Mouse (Mus musculus): ENCODE data around the gene Gm43720. TPM values are rescaled to one million over a fixed set of nuclear protein-coding genes. Genes with fewer than 3 reads are reported as not detected.
"Not testable (repeated sequence)": the region's sequence is repeated elsewhere in the genome, so short reads cannot be mapped to it uniquely, and the experiment has no call there.

Gene Gm43720
- polyA plus RNA-seq, 1 experiment from 2014 or later, result not detected

- H3K9ac ChIP-seq, result no peak overlapping the region
- no peak overlapping the region for H3K4me2 ChIP-seq
- H3K4me1 ChIP-seq (replicated peaks), result no peaks in the 10 kb centered on the region
- H3K27ac ChIP-seq (replicated peaks), result no peak overlapping the region
- H3K4me3 ChIP-seq, result no peak overlapping the region
- no peaks in the 10 kb centered on the region for H3K36me3 ChIP-seq
- no peaks in the 10 kb centered on the region for H3K27me3 ChIP-seq
- ATAC-seq (ENCODE audit: low read depth), result no peak
- no peaks in the 10 kb centered on the region for H3K9me3 ChIP-seq
Measured at GRCm38 (mm10) chr5:138234224-138234623, 45.5 kb downstream of the Gm43720 start.

- Histone ChIP-seq H3K4me2 (no peak overlapping the region), H3K9me3 (no peaks in the 10 kb centered on the region), H3K9ac (no peak overlapping the region), H3K27me3 (no peaks in the 10 kb centered on the region), H3K36me3 (no peaks in the 10 kb centered on the region), H3K4me1 (replicated peaks) (no peaks in the 10 kb centered on the region), H3K27ac (replicated peaks) (no peak overlapping the region), H3K4me3 (no peak overlapping the region)
- WGBS, result 93% methylated on average over 2 of the region's 2 CpGs
- no peak for ATAC-seq (ENCODE audit: low read depth)
Measured at GRCm38 (mm10) chr5:138233778-138234177, 46.0 kb downstream of the Gm43720 start.

GRCm38 (mm10) chr5:138229511-138229910, 50.2 kb downstream of the Gm43720 start:
- Histone ChIP-seq H3K27ac (replicated peaks) (no peak overlapping the region), H3K4me1 (replicated peaks) (no peaks in the 10 kb centered on the region), H3K27me3 (no peaks in the 10 kb centered on the region), H3K4me3 (no peak overlapping the region), H3K9ac (no peak overlapping the region), H3K4me2 (no peak overlapping the region), H3K36me3 (no peaks in the 10 kb centered on the region), H3K9me3 (no peaks in the 10 kb centered on the region)
- ATAC-seq (ENCODE audit: low read depth), result no peak
- WGBS, result 93% methylated on average over 3 of the region's 3 CpGs

- no peaks in the 10 kb centered on the region for H3K4me1 ChIP-seq (replicated peaks)
- H3K9ac ChIP-seq, result no peak overlapping the region
- no peaks in the 10 kb centered on the region for H3K27me3 ChIP-seq
- WGBS, result 55% methylated on average over 3 of the region's 3 CpGs
- no peak overlapping the region for H3K27ac ChIP-seq (replicated peaks)
- no peak for ATAC-seq (ENCODE audit: low read depth)
- H3K36me3 ChIP-seq, result no peaks in the 10 kb centered on the region
- no peak overlapping the region for H3K4me2 ChIP-seq
- no peaks in the 10 kb centered on the region for H3K9me3 ChIP-seq
- H3K4me3 ChIP-seq, result no peak overlapping the region
Measured at GRCm38 (mm10) chr5:138228026-138228425, 51.7 kb downstream of the Gm43720 start.

- H3K4me1 ChIP-seq (replicated peaks), result no peaks in the 10 kb centered on the region
- no peaks in the 10 kb centered on the region for H3K36me3 ChIP-seq
- no peaks in the 10 kb centered on the region for H3K9me3 ChIP-seq
- no peak overlapping the region for H3K4me2 ChIP-seq
- H3K4me3 ChIP-seq, result no peak overlapping the region
- 87% methylated on average over 2 of the region's 2 CpGs for WGBS
- no peak overlapping the region for H3K9ac ChIP-seq
- no peak overlapping the region for H3K27ac ChIP-seq (replicated peaks)
- no peaks in the 10 kb centered on the region for H3K27me3 ChIP-seq
- no peak for ATAC-seq (ENCODE audit: low read depth)
Measured at GRCm38 (mm10) chr5:138227367-138227766, 52.4 kb downstream of the Gm43720 start.

GRCm38 (mm10) chr5:138226491-138226890, 53.3 kb downstream of the Gm43720 start:
- Histone ChIP-seq H3K27me3 (no peaks in the 10 kb centered on the region), H3K4me3 (no peak overlapping the region), H3K9ac (no peak overlapping the region), H3K9me3 (no peaks in the 10 kb centered on the region), H3K27ac (replicated peaks) (no peak overlapping the region), H3K36me3 (no peaks in the 10 kb centered on the region), H3K4me2 (no peak overlapping the region), H3K4me1 (replicated peaks) (no peaks in the 10 kb centered on the region)
- WGBS, result 71% methylated on average over 4 of the region's 4 CpGs
- no peak for ATAC-seq (ENCODE audit: low read depth)

GRCm38 (mm10) chr5:138225700-138226099, 54.1 kb downstream of the Gm43720 start, which contains the start of gene Nxpe5:
Nxpe5 (plus strand) TSS chr5:138225898.
- 65% methylated on average over 2 of the region's 2 CpGs for WGBS
- Histone ChIP-seq H3K36me3 (no peaks in the 10 kb centered on the region), H3K4me3 (no peak within 1 kb of the TSS), H3K9ac (no peak within 1 kb of the TSS), H3K4me1 (replicated peaks) (no peaks in the 10 kb centered on the region), H3K9me3 (no peaks in the 10 kb centered on the region), H3K4me2 (no peak within 1 kb of the TSS), H3K27ac (replicated peaks) (no peak within 1 kb of the TSS), H3K27me3 (no peaks in the 10 kb centered on the region)
- ATAC-seq (ENCODE audit: low read depth), result no peak

GRCm38 (mm10) chr5:138223287-138223686, 56.5 kb downstream of the Gm43720 start:
- no peak for ATAC-seq (ENCODE audit: low read depth)
- Histone ChIP-seq H3K9ac (no peak overlapping the region), H3K36me3 (no peaks in the 10 kb centered on the region), H3K4me3 (no peak overlapping the region), H3K9me3 (no peaks in the 10 kb centered on the region), H3K27me3 (no peaks in the 10 kb centered on the region), H3K27ac (replicated peaks) (no peak overlapping the region), H3K4me2 (no peak overlapping the region), H3K4me1 (replicated peaks) (no peaks in the 10 kb centered on the region)
- WGBS, result 62% methylated on average over 3 of the region's 3 CpGs

- no peaks in the 10 kb centered on the region for H3K4me1 ChIP-seq (replicated peaks)
- H3K9me3 ChIP-seq, result no peaks in the 10 kb centered on the region
- no peak for ATAC-seq (ENCODE audit: low read depth)
- H3K4me3 ChIP-seq, result no peak overlapping the region
- H3K9ac ChIP-seq, result no peak overlapping the region
- no peak overlapping the region for H3K4me2 ChIP-seq
- H3K36me3 ChIP-seq, result no peaks in the 10 kb centered on the region
- whole genome bisulfite sequencing, result 25% methylated on average over 4 of the region's 4 CpGs
- H3K27ac ChIP-seq (replicated peaks), result no peak overlapping the region
- H3K27me3 ChIP-seq, result no peaks in the 10 kb centered on the region
Measured at GRCm38 (mm10) chr5:138222111-138222510, 57.6 kb downstream of the Gm43720 start.

GRCm38 (mm10) chr5:138219864-138220263, 59.9 kb downstream of the Gm43720 start:
- Histone ChIP-seq H3K4me3 (no peak overlapping the region), H3K27me3 (no peaks in the 10 kb centered on the region), H3K36me3 (no peaks in the 10 kb centered on the region), H3K9me3 (peaks cover 8% of the 10 kb centered on the region; the same call in 1 of the 2 replicates), H3K4me2 (no peak overlapping the region), H3K4me1 (replicated peaks) (no peaks in the 10 kb centered on the region), H3K27ac (replicated peaks) (no peak overlapping the region), H3K9ac (no peak overlapping the region)
- 83% methylated on average over 2 of the region's 2 CpGs for WGBS
- ATAC-seq (ENCODE audit: low read depth), result no peak

- H3K4me3 ChIP-seq; H3K9ac ChIP-seq; H3K27me3 ChIP-seq; H3K27ac ChIP-seq (replicated peaks); ATAC-seq (ENCODE audit: low read depth); H3K4me2 ChIP-seq; H3K36me3 ChIP-seq; H3K4me1 ChIP-seq (replicated peaks): not testable (repeated sequence)
- peaks cover 13% of the 10 kb centered on the region for H3K9me3 ChIP-seq
- 92% methylated on average over 13 of the region's 13 CpGs for WGBS
Measured at GRCm38 (mm10) chr5:138216632-138217031, 63.1 kb downstream of the Gm43720 start.

Measured in neural tube, embryonic 13.5 days (tissue).